Mouse (Mus musculus): ENCODE results near the gene Phyh.

The Phyh gene

GRCm38 (mm10) chr2:4918860-4919739 lies at the start of gene Phyh:
Gene Phyh, plus strand, starts transcription at chr2:4919019.
- peak; percentile 61 for DNase-seq (ENCODE audit: low read depth)

GRCm38 (mm10) chr2:4872740-4873139 lies 46.1 kb upstream of the Phyh start:
- DNase-seq (ENCODE audit: low read depth) = no peak

DNA sequence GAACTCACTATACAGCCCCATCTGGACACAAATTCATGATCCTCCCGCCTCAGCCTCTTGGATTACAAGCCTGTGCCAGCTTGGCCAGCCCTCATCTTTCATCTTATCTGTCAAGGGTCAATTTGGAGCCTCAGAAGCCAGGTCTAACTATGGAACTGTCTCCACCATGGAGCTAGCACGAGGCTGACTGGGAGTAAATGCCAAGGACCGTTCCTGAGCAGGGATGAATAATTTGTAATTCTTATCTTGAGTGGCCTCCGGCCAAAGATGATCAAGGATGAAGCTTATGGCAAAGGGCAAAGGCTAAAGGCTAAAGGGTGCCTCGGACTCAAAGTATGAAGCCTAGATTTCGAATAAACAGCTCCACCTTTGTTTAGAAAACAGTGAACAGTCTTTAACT lies 45.5 kb upstream of the Phyh start:
- no peak for DNase-seq (ENCODE audit: low read depth)

DNA sequence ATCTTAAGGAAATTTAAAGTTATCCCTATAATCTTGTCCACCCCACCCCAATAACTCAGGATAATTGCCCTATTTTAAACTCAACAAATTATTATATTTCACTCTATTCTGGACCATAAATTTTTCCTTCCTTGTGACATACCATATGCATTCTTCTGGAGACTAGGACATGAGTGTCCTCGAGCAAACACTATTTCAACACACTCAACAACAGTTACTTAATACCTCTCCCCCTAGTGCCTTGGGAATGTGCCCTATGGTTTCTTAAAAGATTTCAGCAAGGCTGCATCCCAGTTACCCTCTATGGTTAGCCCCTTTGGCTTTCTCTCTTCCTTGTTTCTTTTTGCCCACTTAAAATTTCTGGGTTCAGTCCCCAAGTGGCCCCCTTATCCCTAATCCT lies 43.7 kb upstream of the Phyh start:
- no peak for DNase-seq (ENCODE audit: low read depth)

GRCm38 (mm10) chr2:4876131-4876530 lies 42.7 kb upstream of the Phyh start:
- no peak for DNase-seq (ENCODE audit: low read depth)

GRCm38 (mm10) chr2:4880737-4881349 lies 38.0 kb upstream of the Phyh start:
- peak; percentile 8 for DNase-seq (ENCODE audit: low read depth)

GRCm38 (mm10) chr2:4881350-4882248 lies 37.2 kb upstream of the Phyh start, which contains the start of gene Sephs1:
Gene Sephs1, plus strand, starts transcription at chr2:4881564.
- DNase-seq (ENCODE audit: low read depth) = peak; percentile 40

DNA sequence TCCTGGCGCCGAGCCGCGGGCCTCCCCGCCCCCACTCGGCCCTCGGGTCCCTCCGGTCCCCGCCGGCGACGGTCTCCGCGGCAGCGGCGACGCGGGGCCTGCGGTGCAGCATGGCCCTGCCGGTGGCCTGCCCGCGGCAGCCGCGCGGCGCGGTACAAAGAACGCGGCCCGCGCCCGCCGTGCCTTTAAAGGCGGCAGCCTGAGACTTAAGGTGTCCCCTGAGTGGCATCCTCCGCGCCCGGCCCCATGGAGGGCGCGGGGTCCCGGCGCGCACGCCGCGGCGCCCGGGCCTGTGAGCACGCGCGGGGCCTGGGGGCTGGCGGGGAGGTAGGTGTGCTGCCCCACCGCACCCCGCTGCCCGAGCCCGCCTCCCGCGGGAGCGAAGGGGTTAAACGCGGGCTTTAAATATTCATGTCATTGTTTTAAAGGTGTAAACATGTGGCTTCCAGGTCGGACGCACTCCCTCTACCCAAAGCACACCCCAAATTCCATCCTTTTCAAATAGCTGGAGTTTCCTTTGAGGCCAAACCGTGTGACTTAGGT lies 36.5 kb upstream of the Phyh start:
- DNase-seq (ENCODE audit: low read depth) = peak; percentile 33

DNA sequence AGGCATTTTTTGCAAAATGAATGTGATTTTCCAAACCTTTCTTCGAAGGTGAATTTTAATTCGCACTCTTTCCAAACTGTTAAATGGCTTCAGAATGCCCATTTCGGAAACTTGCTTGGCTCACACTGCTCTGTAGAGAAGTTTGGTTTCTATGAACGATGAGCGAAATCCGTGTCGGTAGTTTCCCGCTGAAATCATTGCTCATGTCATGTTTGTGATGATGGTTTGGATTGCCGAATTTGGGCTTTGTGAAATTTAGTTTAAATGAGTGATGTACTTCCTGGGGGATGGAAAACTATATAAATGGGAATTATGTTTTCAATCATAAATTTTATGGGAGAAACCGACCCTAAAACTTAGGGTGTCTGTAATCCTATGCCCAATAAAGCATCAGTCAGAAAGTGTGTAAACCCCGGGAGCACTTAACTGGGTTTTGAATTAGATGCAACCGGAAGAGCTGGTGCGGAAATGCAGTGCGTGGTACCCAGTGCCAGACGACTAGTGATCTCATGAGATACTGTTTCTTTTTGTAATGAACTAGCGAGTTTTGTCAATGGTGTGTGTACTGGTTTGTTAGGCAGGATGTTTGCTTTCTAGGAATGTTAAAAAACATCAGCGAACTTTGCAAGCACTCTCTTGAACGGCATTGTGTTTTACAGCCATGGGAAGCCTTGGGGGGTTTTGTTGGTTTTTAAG lies 35.7 kb upstream of the Phyh start:
- DNase-seq (ENCODE audit: low read depth) = peak; percentile 7

GRCm38 (mm10) chr2:4886896-4887295 lies 31.9 kb upstream of the Phyh start:
- no peak for DNase-seq (ENCODE audit: low read depth)

DNA sequence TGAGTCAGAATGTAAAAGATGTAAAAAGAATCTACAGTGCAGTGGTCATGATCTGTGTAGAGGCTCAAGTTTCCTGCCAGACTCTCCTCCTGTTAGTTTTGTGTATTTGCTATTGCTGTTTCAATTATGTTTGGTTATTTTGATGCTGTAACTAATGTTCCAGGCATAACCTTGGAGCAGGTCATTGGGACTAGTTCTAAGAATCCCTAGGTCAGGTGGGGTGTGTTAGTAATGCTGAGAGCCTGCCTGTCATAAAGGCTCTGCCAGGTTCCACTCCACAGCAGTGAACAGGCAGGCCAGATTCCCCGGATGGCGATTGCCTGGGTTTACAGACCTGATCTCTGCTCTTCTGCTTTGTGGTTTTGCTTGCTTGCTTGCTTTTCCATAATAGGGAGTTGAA lies 23.2 kb upstream of the Phyh start:
- no peak for DNase-seq (ENCODE audit: low read depth)

GRCm38 (mm10) chr2:4896970-4897369 lies 21.8 kb upstream of the Phyh start:
- no peak for DNase-seq (ENCODE audit: low read depth)

DNA sequence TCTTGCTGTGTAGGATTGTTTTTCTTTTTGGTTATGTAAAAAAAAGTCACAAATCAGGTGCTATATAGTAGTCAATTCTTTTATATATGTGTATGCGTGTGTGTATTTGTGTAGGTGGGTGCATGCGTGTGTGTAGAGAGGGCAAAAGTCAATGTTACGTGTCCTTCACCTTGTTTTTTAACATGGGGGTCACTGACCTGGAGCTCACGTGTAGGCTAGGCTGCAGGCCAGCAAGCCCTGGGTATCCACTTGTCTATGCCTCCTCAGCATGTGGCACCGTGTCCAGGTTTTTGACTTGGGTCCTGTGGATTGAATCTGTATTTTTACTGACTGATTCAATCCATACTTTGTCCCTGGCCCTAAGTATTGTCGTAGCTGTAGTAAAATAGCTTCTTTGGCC lies 18.2 kb upstream of the Phyh start:
- no peak for DNase-seq (ENCODE audit: low read depth)

DNA sequence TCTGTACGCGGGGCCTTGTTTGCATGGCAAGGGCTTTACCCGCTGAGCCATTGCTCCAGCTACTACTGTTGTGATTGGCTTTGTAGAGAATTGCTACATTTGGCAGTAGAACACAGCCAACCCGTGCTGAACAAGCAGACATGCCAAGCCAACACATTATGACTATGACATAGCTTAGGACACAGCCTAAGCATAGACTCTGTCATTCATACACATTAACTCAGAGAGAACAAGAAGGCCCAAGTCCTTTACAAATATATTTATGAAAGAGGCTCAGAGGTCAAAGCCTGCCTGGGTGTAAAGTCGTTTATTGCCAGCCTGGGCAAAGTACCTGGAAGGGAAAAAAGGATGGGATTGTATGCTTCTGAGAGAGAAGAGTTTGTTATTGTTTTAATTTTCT lies 16.5 kb upstream of the Phyh start:
- no peak for DNase-seq (ENCODE audit: low read depth)

DNA sequence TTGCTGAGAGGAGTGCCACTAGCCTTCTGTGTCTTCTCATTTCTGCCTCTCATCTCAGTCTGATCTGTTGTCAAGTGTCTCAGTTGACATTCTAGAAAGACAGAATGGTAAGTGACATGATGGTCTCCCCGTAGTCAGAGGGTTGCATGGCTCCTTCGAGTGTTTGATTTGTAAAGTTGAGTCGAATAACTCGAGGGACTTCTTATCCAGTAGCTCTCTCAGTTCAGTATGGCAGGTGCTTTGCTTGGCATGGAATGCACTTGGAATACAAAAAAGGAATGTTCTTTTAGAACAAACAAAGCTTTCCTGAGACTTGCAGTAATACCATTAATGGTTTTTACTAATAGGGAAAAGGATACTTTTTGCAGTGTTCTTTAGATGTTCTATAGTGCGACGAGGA lies 11.7 kb upstream of the Phyh start:
- DNase-seq (ENCODE audit: low read depth) = no peak

- DNase-seq (ENCODE audit: low read depth) = no peak
Measured at GRCm38 (mm10) chr2:4907916-4908315, 10.9 kb upstream of the Phyh start.

DNA sequence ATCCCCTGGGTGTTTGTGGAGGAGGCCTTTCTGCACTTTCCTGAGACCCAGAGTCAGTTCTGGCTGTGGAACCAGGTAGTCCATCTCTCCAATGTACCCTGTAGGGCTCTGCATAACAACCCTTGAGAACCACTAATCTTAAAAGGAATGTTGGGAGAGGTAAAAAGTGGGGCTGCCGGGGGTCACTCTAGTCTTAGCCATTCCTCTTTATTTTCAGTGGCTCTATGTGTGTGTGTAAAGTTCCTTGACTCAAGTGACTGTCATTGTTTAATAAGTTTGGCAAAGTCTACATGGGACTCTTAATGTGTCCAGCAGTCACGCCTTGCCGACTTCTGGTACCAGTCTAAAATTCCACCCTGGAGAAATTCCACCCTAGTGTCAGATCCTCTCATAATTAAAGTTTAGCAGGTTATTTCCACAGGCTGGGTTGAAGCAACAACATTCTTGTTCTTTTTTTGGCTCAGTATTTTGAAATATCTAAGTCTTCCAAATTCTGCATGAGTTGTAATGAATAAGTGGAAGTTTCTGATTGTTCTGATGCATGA lies 10.0 kb upstream of the Phyh start:
- no peak for DNase-seq (ENCODE audit: low read depth)

DNA sequence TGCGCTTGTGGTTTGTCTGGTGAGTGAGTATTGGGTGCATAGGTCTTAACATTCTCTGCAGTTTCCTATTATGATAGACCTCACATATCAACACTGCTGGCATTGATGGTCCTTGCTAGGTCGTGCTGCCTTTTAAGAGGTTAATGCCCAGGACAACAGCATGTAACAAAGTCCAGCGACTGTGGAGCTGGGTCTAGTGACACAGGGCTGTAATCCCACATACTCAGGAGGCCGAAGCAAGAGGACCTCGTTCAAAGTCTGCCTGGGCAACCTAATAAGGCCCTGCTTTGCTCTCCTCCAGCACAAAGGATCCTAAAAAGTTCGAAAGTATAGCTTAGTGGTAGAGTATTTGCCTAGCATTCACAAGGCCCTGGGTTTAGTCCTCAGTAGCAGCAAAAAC lies 8.9 kb upstream of the Phyh start:
- no peak for DNase-seq (ENCODE audit: low read depth)

GRCm38 (mm10) chr2:4910521-4910920 lies 8.3 kb upstream of the Phyh start:
- DNase-seq (ENCODE audit: low read depth) = no peak

DNA sequence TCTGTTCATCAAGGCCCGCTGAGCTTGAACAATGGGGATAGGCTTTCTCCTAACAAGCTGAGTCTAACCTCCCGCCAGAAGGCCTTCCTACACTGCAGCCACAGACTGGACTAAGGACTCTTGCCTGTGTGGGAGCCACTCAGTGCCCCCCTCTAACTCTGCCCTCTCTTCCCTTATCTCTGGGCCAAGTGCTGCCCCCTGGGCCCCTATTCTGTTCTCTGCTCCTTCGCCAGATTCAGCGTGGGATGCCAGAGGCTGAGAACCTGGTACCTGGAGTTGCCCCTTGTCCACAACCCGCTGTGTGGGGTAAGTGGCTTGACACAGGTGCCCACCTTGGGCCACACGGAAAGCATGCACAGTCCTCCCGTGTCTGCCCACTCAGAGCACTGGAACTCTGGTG lies 4.9 kb upstream of the Phyh start:
- DNase-seq (ENCODE audit: low read depth) = no peak

DNA sequence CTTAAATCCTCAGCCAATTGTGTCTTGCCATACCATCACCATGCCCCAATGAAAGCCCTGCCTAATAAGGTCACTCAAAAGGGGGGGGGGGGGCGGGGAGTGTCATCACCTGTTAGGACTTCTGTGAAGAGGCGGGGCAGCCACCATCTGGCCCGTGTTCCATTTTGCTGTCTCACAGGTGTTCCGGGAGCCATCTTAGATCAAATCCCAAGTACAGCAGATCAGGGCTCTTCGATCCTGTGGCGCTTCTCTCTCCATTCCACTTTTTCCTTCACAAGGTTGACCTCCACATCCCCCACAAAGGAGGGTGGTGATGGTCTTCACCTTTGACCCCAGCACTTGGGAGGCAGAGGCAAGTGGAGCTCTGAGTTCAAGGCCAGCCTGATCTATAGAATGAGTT lies 2.8 kb upstream of the Phyh start:
- no peak for DNase-seq (ENCODE audit: low read depth)

Data from c-Kit-positive CD71-negative TER-119-negative erythroid progenitor cells, embryonic 14.5 days (primary cell).